Mouse (Mus musculus) heart, postnatal 0 days (tissue): ENCODE results near the gene Irf2.

Source experiments
- CTCF ChIP-seq: IDR thresholded peaks from 2 replicates; pipeline ENCODE4 v1.5.1; 2016; ENCODE audit warnings: antibody characterized with exemption, control low read depth, low read depth
- EP300 ChIP-seq: IDR thresholded peaks from 2 replicates; pipeline ENCODE4 v1.6.1; 2016; ENCODE audit warnings: antibody characterized with exemption, low read depth

- TF ChIP-seq CTCF (no peak), EP300 (no peak)
Observed at GRCm38 (mm10) chr8:46697566-46697965, 42.0 kb upstream of the Irf2 start.
